Mouse (Mus musculus): ENCODE data around the gene Il18rap.
"Not testable (repeated sequence)": the region's sequence is repeated elsewhere in the genome, so short reads cannot be mapped to it uniquely, and the experiment has no call there.

Gene Il18rap

GRCm38 (mm10) chr1:40544650-40545049, 29.5 kb downstream of the Il18rap start:
- peak; percentile 94 for DNase-seq (ENCODE audit: low read depth)

GRCm38 (mm10) chr1:40546645-40547044, 31.5 kb downstream of the Il18rap start:
- DNase-seq (ENCODE audit: low read depth) = no peak

GRCm38 (mm10) chr1:40547064-40547572, 32.0 kb downstream of the Il18rap start:
- no peak for DNase-seq (ENCODE audit: low read depth)

GRCm38 (mm10) chr1:40547762-40548161, 32.6 kb downstream of the Il18rap start:
- peak; percentile 11 for DNase-seq (ENCODE audit: low read depth)

- DNase-seq (ENCODE audit: low read depth) = no peak
Observed at GRCm38 (mm10) chr1:40569374-40569773, 54.2 kb downstream of the Il18rap start.

DNA sequence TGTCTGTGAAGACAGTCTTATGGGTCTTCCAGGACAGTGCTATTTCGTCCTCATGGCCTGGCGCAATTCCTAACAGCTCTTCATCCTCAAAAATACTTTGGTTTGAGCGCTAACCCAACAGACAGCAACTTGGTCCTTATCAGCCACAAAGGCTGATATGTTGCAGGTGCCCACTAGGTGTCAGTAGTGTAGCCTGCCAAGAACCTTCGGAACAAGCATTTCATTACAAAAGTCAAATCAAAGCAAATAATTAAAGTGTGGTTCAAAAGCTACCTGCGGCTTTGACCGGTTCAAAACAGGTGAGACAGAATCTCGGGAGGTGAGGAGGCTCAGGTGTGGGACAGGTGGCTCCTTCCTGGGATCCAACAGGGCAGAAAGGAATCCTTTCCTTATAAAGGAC, 64.6 kb downstream of the Il18rap start, which contains the start of gene Slc9a4:
Slc9a4 (plus strand) TSS at position 298 of the 400 bp plus-strand sequence.
- DNase-seq (ENCODE audit: low read depth) = peak; percentile 78

- no peak for DNase-seq (ENCODE audit: low read depth)
Observed at GRCm38 (mm10) chr1:40580269-40580668, 65.1 kb downstream of the Il18rap start.

DNA sequence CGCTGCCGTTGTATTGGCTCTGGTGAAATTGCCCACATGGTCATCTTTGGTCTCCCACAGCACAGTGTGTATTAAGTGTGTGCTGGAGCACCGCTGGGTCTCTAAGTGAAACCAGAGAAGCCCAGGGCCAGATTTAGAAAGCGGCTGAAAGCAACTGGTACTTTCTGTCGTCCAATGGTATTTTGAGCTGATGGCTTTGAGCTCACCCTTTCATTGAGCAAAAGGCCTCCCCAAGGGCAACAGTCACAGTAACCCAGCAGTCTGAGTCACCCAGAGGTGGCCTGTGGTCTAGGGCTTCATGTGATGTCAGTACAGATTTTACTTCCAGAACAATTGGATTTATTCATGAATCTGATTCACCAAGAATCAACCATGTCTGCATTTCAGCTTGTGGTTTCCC, 71.6 kb downstream of the Il18rap start:
- DNase-seq (ENCODE audit: low read depth) = peak; percentile 52

GRCm38 (mm10) chr1:40590931-40591330, 75.8 kb downstream of the Il18rap start:
- DNase-seq (ENCODE audit: low read depth) = no peak

GRCm38 (mm10) chr1:40597822-40598221, 82.7 kb downstream of the Il18rap start:
- no peak for DNase-seq (ENCODE audit: low read depth)

DNA sequence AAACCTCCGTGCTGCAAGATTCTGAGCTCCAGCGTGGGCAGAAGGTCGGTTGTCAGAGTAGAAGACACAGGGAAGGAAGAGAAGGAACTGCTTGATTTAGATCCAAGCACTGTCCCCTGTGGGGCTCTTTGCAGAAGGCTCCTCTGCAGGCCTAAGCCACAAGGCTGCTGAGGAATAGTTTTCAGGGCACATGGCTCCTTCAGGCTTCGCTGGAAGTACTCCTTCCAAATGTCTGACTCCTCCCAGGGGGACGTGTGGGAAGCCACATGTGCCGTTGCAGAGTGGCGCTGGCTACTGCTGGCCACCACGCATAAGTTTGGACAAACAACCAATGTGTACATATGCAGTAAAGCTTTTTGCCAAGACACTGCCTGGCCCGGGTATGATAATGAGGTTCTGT, 84.5 kb downstream of the Il18rap start:
- not testable (repeated sequence) for DNase-seq (ENCODE audit: low read depth)

DNA sequence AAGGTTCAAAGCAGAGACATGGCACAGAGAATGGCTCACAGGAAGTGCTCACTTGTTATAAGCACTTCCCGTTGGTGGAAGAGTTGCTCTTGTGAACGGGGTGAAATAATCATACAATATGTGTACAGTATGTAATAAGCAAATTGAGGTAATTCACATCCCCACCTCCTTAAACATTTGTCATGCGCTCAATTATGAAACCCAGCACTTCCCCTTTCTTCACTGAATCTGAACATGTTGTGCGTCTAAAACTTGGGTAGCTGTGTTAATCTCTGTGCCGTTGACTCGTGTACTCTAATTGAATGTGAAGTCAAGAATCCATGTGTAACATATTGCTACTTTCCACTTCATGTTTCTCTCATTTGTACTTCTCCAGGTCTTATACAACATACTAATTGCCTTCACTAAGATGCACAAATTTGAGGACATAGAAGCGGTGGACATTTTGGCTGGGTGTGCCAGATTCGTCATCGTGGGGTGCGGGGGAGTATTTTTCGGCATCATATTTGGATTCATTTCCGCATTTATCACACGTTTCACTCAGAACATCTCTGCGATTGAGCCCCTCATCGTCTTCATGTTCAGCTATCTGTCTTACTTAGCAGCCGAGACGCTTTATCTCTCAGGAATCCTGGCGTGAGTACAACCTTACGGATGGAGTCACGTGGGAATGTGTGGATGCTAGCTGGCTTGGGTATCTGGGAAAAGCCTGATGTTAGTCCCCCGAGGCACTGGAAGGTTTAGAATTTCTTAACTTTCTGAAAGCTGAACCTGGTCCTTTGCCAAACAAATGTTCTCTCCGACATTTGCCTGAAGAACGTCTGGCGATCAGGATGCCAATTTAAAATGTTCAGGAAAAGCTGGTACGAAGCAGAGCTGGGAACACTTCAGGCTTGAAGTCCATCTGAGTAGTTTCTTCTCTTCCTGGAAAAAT, 85.5 kb downstream of the Il18rap start:
- DNase-seq (ENCODE audit: low read depth) = peak; percentile 93

All from NIH3T3 (cell line).